Mouse (Mus musculus): Measurements from ENCODE around the gene Abtb2. TPM values are rescaled to one million over a fixed set of nuclear protein-coding genes. Genes with fewer than 3 reads are reported as not detected.

Gene Abtb2
- total RNA-seq, 1 experiment = 5.5 TPM

GRCm38 (mm10) chr2:103627101-103627500 is 61.0 kb downstream of the Abtb2 start:
- Histone ChIP-seq H3K4me1 (ENCODE audit: control insufficient read depth in 2 of 2, insufficient read depth in 2 of 2, low read length in 2 of 2, poor library complexity in 1 of 2) (peaks cover 0 to 4% of the 10 kb centered on the region in 2 experiments; a peak in 1 of 4 replicates), H3K27ac (ENCODE audit: insufficient read depth, low read depth, low read length, poor library complexity, severe bottlenecking) (no peak overlapping the region), H3K9me3 (ENCODE audit: control insufficient read depth, insufficient read depth, low read depth, low read length) (no peaks in the 10 kb centered on the region), H3K36me3 (ENCODE audit: control insufficient read depth, insufficient read depth, low read length, poor library complexity, severe bottlenecking) (no peaks in the 10 kb centered on the region), H3K9ac (ENCODE audit: insufficient read depth, low read depth, low read length, poor library complexity, severe bottlenecking) (no peak overlapping the region), H3K4me3 (ENCODE audit: insufficient read depth in 1 of 2, low read depth in 1 of 2, low read length in 2 of 2, poor library complexity in 1 of 2, severe bottlenecking in 1 of 2) (no peak overlapping the region)
- in situ Hi-C loops (cut with MboI; ENCODE audit: low sequenced_read_pairs in 2 of 2, unreplicated experiment in 2 of 2) = no loop called here
- DNase-seq (ENCODE audit: low read depth, low spot score) = no peak
- no peak for TF ChIP-seq MAFK (IDR thresholded peaks at IDR 0.05; ENCODE audit: insufficient read depth, low read depth, low read length)
- no peak for TF ChIP-seq CHD2 (IDR thresholded peaks at IDR 0.05; ENCODE audit: low read depth, low read length)
- TF ChIP-seq HCFC1 (IDR thresholded peaks at IDR 0.05; ENCODE audit: borderline replicate concordance, insufficient read depth, low read length) = no peak
- no peak for TF ChIP-seq ZNF384 (IDR thresholded peaks at IDR 0.05; ENCODE audit: low read depth, low read length)
- TF ChIP-seq ZC3H11A (IDR thresholded peaks at IDR 0.05; ENCODE audit: borderline replicate concordance, low read depth, low read length) = no peak

- Histone ChIP-seq H3K36me3 (ENCODE audit: control insufficient read depth, insufficient read depth, low read length, poor library complexity, severe bottlenecking) (no peaks in the 10 kb centered on the region), H3K9ac (ENCODE audit: insufficient read depth, low read depth, low read length, poor library complexity, severe bottlenecking) (no peak overlapping the region), H3K4me3 (ENCODE audit: insufficient read depth in 1 of 2, low read depth in 1 of 2, low read length in 2 of 2, poor library complexity in 1 of 2, severe bottlenecking in 1 of 2) (no peak overlapping the region), H3K27ac (ENCODE audit: insufficient read depth, low read depth, low read length, poor library complexity, severe bottlenecking) (no peak overlapping the region), H3K4me1 (ENCODE audit: control insufficient read depth in 2 of 2, insufficient read depth in 2 of 2, low read length in 2 of 2, poor library complexity in 1 of 2) (peaks cover 0 to 4% of the 10 kb centered on the region in 2 experiments; a peak in 1 of 4 replicates), H3K9me3 (ENCODE audit: control insufficient read depth, insufficient read depth, low read depth, low read length) (no peaks in the 10 kb centered on the region)
- no peak for DNase-seq (ENCODE audit: low read depth, low spot score)
- TF ChIP-seq ZNF384 (IDR thresholded peaks at IDR 0.05; ENCODE audit: low read depth, low read length) (no peak), ZC3H11A (IDR thresholded peaks at IDR 0.05; ENCODE audit: borderline replicate concordance, low read depth, low read length) (no peak), MAFK (IDR thresholded peaks at IDR 0.05; ENCODE audit: insufficient read depth, low read depth, low read length) (no peak), HCFC1 (IDR thresholded peaks at IDR 0.05; ENCODE audit: borderline replicate concordance, insufficient read depth, low read length) (no peak), CHD2 (IDR thresholded peaks at IDR 0.05; ENCODE audit: low read depth, low read length) (no peak)
- in situ Hi-C loops (cut with MboI; ENCODE audit: low sequenced_read_pairs in 2 of 2, unreplicated experiment in 2 of 2) = no loop called here
Observed at GRCm38 (mm10) chr2:103629956-103630355, 63.8 kb downstream of the Abtb2 start.

GRCm38 (mm10) chr2:103631293-103631717 is 65.2 kb downstream of the Abtb2 start:
- Histone ChIP-seq H3K4me3 (ENCODE audit: insufficient read depth in 1 of 2, low read depth in 1 of 2, low read length in 2 of 2, poor library complexity in 1 of 2, severe bottlenecking in 1 of 2) (no peak overlapping the region), H3K27ac (ENCODE audit: insufficient read depth, low read depth, low read length, poor library complexity, severe bottlenecking) (no peak overlapping the region), H3K9ac (ENCODE audit: insufficient read depth, low read depth, low read length, poor library complexity, severe bottlenecking) (no peak overlapping the region), H3K9me3 (ENCODE audit: control insufficient read depth, insufficient read depth, low read depth, low read length) (no peaks in the 10 kb centered on the region), H3K36me3 (ENCODE audit: control insufficient read depth, insufficient read depth, low read length, poor library complexity, severe bottlenecking) (no peaks in the 10 kb centered on the region), H3K4me1 (ENCODE audit: control insufficient read depth in 2 of 2, insufficient read depth in 2 of 2, low read length in 2 of 2, poor library complexity in 1 of 2) (peaks cover 0 to 4% of the 10 kb centered on the region in 2 experiments; a peak in 1 of 4 replicates)
- in situ Hi-C loops (cut with MboI; ENCODE audit: low sequenced_read_pairs in 2 of 2, unreplicated experiment in 2 of 2) = no loop called here
- TF ChIP-seq HCFC1 (IDR thresholded peaks at IDR 0.05; ENCODE audit: borderline replicate concordance, insufficient read depth, low read length) (no peak), CHD2 (IDR thresholded peaks at IDR 0.05; ENCODE audit: low read depth, low read length) (no peak), ZNF384 (IDR thresholded peaks at IDR 0.05; ENCODE audit: low read depth, low read length) (no peak), MAFK (IDR thresholded peaks at IDR 0.05; ENCODE audit: insufficient read depth, low read depth, low read length) (no peak), ZC3H11A (IDR thresholded peaks at IDR 0.05; ENCODE audit: borderline replicate concordance, low read depth, low read length) (no peak)
- no peak for DNase-seq (ENCODE audit: low read depth, low spot score)

DNA sequence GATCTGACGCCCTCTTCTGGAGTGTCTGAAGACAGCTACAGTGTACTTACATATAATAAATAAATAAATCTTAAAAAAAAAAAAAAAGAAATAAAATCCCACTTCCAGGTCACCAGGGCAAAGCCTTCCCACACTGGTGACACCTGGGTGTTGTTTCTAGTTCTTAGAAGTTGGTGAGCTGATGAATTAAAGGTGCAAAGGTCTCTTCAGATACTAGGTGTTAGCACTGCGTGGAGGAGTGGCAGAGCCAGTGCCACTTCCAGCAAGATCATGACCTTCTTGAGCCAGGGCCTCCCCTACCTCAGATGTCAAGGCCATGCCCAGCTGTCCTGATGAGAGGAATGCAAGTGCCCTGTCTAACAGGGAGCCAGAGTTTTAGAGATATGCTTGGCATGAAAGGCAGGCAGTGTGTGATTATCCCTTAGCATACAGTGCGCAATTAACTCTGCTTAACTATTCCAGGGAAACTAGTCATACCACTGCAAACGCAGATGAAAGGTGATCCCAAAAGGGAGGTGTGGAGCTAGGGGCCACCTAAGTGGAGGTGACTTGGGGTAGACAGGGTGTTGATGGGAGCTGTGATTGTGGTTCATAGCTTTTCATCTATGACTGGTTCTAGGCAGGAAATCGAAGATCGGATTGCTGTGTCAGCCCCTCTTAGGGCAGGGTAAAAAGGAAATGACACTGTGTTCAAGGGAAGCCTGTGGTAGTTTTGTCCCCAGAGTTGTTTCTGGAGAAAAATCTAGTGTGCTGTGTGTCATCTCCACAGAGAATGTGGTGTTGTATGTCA is 66.2 kb downstream of the Abtb2 start:
- H3K4me1 ChIP-seq (ENCODE audit: control insufficient read depth in 2 of 2, insufficient read depth in 2 of 2, low read length in 2 of 2, poor library complexity in 1 of 2) = peaks cover 0 to 4% of the 10 kb centered on the region in 2 experiments; a peak in 1 of 4 replicates
- in situ Hi-C loops (cut with MboI; ENCODE audit: low sequenced_read_pairs in 2 of 2, unreplicated experiment in 2 of 2) = no loop called here
- DNase-seq (ENCODE audit: low read depth, low spot score) = no peak
- no peak overlapping the region for H3K27ac ChIP-seq (ENCODE audit: insufficient read depth, low read depth, low read length, poor library complexity, severe bottlenecking)
- H3K9me3 ChIP-seq (ENCODE audit: control insufficient read depth, insufficient read depth, low read depth, low read length) = no peaks in the 10 kb centered on the region
- no peaks in the 10 kb centered on the region for H3K36me3 ChIP-seq (ENCODE audit: control insufficient read depth, insufficient read depth, low read length, poor library complexity, severe bottlenecking)
- H3K4me3 ChIP-seq (ENCODE audit: insufficient read depth in 1 of 2, low read depth in 1 of 2, low read length in 2 of 2, poor library complexity in 1 of 2, severe bottlenecking in 1 of 2) = no peak overlapping the region
- TF ChIP-seq ZC3H11A (IDR thresholded peaks at IDR 0.05; ENCODE audit: borderline replicate concordance, low read depth, low read length) = no peak
- no peak for TF ChIP-seq CHD2 (IDR thresholded peaks at IDR 0.05; ENCODE audit: low read depth, low read length)
- no peak for TF ChIP-seq ZNF384 (IDR thresholded peaks at IDR 0.05; ENCODE audit: low read depth, low read length)
- TF ChIP-seq HCFC1 (IDR thresholded peaks at IDR 0.05; ENCODE audit: borderline replicate concordance, insufficient read depth, low read length) = no peak
- H3K9ac ChIP-seq (ENCODE audit: insufficient read depth, low read depth, low read length, poor library complexity, severe bottlenecking) = no peak overlapping the region

Data from ES-E14 (cell line).